Mouse (Mus musculus): ENCODE measurements around the gene Stt3b.

DNA sequence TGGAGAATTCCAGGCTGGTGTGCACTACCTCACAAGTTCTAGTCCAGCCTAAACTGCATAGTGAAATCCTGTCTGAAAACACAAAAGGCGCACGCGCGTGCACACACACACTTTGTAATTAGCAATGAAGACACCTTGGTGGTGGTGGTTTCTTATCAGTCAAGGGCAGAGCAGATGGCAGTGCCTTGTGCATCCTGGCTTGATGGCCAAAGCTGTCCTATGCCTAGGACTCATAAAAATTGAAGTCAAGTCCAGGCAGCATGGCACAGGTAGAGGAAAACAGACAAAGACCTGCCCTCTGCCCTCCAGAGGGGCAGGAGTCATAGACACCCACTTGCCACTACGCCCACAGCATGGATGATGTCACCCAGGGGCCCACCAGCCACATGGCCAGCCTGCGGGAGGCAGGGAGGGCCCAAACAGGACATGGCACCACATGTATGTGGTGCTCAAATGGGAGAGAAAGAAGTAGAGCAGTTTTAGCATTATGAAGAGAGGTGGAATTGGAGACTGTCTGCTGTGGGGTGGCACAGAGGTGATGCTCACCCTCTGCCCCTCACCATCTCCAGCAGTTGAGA is 9.1 kb downstream of the Stt3b start:
- TF ChIP-seq CTCF (IDR thresholded peaks at IDR 0.05; ENCODE audit: control insufficient read depth, insufficient read depth, insufficient replicate concordance, low read depth, low read length) (no peak), POLR2A (IDR thresholded peaks at IDR 0.05; ENCODE audit: control insufficient read depth, low read depth, low read length) (no peak)
